Mouse (Mus musculus) left cerebral cortex, adult 8-10 months (tissue): ENCODE measurements around the gene Bcas3. TPM values are rescaled to one million over a fixed set of nuclear protein-coding genes. Genes with fewer than 3 reads are reported as not detected.

Experiments
- DNase-seq, 2 experiments: peaks; one replicate each; pipeline ENCODE4 v3.0.0; 2022; ENCODE audit warnings: low spot score in 2 of 2
- total RNA-seq, 4 experiments: library from RNA; stranded (reverse); gene quantifications; 2 replicates each; pipeline ENCODE4 v1.2.4; 2022

The Bcas3 gene
- total RNA-seq, 4 experiments from 2014 or later = 67.2 to 79.7 (median 75.7) TPM

DNA sequence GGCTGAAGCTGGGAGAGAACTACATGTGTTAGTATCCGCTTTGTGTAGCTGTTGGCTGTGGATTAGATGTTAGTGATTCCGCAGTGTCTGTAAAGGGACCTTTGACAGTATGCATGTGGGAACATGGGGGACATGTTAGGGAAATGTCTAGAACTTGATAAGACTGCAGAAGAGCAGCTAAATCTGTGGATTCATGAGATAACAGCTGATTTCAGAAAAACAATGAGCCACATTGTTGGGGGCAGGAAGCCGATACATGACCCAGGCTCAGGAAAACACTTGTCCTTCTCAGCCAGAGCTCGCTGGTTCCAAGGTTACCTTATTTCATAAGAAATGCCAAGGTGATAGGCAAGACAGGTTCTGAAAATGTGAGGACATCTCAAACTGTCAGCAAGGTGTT, 307.3 kb downstream of the Bcas3 start:
- DNase-seq = no peak

- no peak for DNase-seq
These were observed 314.2 kb downstream of the Bcas3 start for GRCm38 (mm10) chr11:85667176-85667575.

DNA sequence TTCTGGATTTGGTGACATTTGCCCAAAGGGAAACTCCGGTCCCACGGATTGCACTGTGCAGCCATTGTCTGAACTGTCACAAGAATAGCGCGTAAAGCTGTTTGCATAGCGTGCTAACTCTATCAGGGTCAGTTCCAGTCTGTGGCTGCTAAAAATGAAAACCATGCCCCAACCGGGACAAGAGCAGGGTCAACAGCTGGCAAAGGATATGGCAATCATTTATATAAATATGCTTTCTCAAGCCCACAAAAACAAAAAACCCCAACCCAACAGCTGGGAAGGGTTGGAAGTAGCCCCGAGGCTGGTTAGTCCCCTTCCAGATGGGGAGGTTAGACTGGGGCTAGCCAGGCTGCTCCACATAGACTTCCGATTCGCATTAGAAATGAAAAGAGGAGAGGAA, 314.8 kb downstream of the Bcas3 start:
- no peak for DNase-seq

- DNase-seq = no peak
These were observed 320.0 kb downstream of the Bcas3 start for GRCm38 (mm10) chr11:85672881-85673475.

- no peak for DNase-seq
These were observed 322.3 kb downstream of the Bcas3 start for GRCm38 (mm10) chr11:85675244-85675643.

DNA sequence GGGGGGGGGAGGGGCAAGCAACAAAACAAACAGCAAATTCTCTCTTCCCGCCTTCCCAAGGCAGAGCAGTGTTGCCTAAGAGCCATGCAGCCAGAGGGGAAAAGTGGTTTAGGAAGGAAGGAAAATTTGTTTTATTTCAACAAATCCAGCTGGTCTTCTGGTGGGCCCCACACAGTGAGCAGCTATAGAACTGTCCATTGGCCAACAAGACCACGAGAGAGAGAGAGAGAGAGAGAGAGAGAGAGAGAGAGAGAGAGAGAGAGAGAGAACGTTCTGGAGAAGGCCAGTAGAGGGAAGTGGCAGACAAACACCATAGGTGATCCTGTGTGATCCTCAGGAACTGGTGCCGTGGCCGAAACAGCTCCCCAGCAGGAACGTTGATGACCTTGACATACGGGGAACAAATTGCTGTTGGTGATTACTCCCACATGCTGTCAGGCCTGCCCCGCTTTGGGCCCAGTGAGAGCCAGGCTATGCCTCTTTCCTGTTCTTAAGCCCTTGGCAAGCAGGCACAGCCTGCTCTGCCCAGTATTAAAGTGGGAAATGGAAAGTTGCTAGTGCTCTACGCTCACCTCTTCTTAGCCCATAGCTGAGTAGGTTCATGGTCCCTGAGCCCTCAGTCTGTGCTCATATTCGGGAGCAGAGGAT, 323.5 kb downstream of the Bcas3 start:
- no peak for DNase-seq

GRCm38 (mm10) chr11:85678666-85679065, 325.7 kb downstream of the Bcas3 start:
- peak in 1 of 2 experiments; percentile 20 for DNase-seq

DNA sequence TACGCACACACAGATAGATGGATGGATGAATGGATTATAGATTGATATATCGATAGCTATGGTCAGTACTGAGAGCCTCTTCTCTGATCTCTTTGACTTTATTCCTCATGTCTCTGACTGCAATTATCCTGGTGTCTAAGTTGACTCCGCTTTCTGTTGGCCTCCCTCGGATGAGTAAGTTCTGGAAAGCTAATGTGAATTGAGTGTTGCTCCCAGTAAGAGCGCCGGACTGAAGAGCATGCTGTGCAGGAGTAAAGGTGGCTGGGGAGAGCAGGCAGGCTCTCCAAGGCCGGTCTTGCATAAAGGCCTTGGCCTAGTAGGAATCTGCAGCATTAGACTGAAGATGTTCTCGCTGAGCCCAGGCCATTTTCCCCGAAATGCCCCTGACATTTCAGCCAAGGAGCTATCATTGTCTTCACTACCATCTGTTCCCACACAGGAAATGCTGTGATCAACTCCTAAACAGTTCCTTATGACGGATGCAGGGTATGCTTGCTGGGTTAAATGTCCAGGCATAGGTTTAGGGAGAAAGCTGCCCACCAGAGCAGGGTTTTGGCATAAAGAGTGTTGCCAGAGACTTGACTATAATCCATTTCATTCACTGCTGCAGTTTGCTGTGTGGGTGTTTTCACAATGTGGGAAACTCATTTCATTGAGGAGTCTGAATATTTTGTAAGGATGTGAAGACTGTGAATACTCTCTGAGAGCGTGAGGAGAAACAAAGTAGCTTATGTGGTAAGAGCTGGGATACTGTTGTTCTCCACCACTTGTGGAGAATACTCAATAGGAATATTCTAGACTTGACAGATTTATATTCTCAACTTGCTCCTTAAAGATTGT, 328.8 kb downstream of the Bcas3 start:
- DNase-seq = no peak

DNA sequence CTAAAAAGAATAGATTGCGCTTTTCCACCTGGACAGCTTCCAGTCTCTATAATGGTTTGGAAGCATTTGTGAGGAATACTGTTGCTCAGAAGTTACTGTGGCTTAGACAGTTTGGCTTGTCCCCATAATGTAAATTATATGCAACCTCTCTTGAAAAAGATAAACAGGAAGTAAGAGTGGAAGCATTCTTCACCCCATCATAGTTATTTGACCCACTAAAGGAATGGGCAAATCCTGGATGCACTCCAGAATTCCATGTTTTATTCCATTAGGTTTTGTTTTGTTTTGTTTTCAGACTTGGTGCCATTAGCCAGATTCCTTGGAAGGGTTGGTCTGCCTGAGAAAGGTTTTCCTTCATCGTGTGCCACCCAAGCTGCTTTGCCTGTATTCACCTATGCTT, 332.0 kb downstream of the Bcas3 start:
- no peak for DNase-seq

- DNase-seq = no peak
These were observed 335.0 kb downstream of the Bcas3 start for GRCm38 (mm10) chr11:85687816-85688439.

DNA sequence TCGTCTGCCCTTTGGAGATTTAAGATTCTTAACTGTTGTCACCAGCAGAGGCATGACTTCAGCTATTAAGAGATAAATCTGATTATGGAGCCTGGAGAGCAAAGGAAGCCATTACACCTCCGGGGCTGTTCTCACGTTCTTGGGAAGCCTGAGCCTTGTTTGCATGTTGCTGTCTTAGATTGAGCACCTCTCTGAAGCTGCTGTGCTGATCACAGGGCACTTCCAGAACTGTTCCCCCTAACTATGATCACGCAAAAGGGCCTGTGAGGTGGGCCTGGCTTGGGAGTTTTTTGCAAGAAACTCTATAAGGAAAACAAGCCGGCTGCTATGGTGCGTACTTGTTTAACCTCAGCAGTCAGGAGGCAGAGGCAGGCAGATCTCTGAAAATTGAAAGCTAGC, 335.5 kb downstream of the Bcas3 start:
- no peak for DNase-seq

DNA sequence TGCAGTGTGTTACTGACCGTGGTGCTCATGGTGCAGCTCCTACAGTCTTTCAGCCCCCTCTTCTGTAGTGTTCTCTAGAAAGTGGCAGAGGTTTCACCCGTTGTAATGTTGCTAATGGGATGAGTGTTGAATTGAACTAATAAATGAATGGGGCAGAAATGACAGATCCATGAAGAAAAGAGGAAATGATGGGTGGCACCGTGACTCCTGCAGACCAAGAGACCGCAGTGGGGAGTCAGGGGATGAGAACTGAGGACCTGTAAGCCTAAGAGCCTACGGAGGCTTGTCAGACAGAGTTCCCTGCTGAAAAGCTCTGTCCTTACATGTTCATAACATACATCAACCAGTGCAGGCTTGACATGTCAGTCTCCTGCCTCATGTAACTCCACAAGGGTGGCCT, 336.3 kb downstream of the Bcas3 start:
- no peak for DNase-seq

DNA sequence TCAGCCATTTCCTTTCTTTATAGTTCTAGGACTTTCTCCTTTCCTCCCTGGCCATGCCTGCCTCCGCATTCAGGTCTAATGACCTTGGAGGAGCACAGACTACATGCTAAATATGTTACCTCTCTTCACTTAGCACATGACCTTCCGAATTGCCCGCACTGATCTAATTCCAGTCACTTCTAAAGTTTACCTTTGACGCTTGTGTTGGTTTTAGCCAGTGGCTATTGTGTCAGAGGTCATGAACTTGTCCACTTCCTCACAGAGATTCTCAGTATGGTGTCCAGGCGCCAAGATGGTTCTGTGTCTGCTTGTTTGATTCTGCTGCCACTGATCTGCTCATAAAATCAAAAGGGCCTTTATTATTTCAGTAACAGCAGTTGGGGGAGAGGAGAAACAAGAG, 338.3 kb downstream of the Bcas3 start:
- DNase-seq = no peak

GRCm38 (mm10) chr11:85695614-85696263, 342.8 kb downstream of the Bcas3 start:
- DNase-seq = no peak

DNA sequence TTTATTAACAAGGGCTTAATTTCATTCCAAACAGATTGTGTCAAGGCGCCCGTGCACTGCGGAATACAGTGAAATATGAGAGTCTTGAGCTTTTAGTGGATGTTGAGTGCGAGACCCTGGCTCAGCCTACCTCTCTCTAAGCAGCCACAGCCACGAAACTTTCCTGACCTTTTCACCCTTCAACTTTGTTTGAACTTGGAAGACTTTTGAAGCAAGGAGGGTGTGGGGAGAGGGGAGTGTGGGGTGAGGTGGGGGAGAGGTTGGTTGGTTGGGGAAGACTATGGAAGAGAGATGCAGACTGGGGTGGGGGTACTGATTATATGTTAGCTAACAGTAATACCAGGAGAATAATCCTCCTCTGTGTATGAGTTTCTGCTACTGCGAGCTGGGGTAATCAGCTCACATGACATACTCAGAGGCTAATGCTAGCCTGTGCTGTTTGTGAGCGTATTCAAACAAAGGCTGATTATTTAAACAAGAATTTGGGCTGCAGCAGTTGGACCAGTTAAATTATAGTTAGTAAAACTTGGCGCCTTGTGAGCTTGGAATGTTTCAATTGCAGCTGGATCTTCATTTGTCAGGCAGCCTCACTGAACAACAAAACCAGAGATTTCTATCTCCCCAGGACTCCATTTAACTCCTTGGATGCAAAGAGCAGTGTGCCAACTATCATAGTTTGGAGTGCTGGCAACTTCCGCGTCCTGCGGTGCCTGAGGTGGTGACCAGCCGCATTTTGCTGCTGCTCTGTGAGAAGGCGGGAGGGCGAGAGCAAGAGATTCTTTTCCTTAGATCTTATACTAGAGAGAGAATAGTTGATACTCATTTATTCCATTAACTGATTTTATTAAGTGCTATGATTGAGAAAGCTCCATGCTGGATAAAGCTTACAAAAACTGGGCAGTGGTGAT, 343.8 kb downstream of the Bcas3 start:
- DNase-seq = no peak

GRCm38 (mm10) chr11:85697468-85697867, 344.5 kb downstream of the Bcas3 start:
- DNase-seq = no peak

DNA sequence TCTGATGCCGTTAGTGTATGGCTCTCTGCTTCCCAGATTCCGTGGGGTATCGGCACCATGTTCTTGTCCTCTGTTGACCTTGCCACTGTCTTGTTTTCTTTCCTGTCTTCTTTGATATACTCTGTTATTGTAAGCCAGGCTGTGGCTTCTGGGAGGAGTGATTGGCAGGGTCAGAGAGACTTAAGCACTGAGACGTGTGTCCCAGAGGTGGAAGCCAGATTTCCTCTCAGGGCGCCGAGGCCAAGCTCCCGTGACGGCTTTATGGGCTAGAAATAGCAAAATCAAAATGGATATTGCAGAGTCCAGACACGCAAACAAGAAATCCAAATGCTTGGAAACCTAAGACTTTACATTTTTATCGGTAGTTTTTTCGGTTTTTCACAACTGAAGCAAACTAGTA, 345.3 kb downstream of the Bcas3 start:
- DNase-seq = no peak

DNA sequence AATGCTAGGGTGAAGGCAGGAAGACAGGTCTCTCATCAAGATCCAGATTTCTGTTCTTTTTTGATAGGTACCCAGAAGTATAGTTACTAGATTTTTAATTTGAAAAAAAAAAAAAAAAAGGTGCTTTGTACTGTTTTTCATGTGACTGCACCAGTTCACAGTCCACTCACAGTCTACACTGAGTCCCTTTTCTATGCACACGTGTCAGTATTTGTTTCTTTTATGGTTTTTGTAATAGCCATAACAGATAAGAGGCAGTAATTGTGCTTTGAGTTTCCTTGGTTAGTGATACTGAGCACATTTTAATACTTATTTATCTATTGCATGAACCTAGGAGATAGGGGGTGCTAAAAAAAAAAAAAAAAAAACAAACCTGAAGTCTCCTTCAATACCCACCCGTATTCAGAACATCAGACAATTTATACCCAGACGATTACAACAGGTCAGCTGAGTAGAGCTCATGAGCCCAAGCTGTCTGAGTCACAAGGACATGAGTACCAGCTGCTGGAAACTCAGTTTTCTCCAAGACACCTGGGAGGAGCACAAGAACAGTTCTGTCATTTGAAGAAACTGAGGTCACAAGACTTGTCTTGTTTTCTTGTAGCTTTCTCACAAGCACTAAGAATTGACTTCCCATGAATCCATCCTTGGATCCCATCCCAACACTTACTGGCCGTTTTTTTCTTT, 351.2 kb downstream of the Bcas3 start:
- DNase-seq = no peak

DNA sequence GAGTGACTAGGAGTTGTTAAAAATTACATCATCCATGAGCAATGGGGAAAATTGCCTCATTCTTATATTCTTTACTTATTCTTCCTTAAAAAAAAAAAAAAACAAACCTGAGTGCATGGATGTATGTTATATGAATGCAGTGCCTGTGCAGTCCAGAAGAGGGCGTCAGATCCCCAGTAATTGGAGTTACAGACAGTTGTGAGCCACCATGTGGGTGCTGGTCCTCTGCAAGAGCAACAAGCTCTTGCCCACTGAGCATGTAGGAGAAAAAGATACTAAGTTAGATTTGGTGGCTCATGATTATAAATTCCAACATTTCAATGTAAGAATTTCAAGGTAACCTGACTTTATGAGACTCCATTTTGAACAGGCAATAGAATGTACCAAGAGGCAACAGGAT, 353.7 kb downstream of the Bcas3 start:
- no peak for DNase-seq

DNA sequence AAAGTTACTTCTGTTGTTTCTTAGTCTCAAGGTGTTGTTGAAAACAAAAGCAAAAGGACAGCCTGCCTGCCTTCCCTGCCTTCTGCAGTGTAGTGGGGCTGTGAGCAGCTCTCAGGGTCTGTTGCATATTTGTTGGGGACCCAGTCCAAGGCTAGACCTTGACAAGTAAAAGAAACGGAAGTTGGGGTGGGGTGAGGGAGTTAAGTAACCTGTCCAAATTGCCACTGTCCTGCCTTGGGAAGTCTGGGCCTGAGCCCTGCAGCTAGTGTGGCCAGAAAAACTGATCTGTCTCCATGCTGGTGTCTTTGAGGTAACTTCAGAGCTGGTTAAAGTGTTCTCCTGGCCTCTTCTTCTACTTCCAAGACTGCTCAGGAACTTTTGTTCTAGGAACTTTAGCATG, 354.5 kb downstream of the Bcas3 start:
- no peak for DNase-seq
